Mouse (Mus musculus) olfactory bulb, adult 2 months (tissue): ENCODE results near the gene Zfp574.

ENCODE experiments used
- CTCF ChIP-seq: fragments of 200-500 bp; IDR thresholded peaks from 2 replicates; pipeline ENCODE4 v1.5.1; 2012; ENCODE audit warnings: low read depth, mild to moderate bottlenecking, low read length, moderate library complexity; ENCODE audit not compliant: insufficient read depth
- POLR2A ChIP-seq: fragments of 200-500 bp; IDR thresholded peaks from 2 replicates; pipeline ENCODE4 v1.6.1; 2012; ENCODE audit warnings: mild to moderate bottlenecking, low read depth, low read length, moderate library complexity; ENCODE audit not compliant: insufficient read depth

DNA sequence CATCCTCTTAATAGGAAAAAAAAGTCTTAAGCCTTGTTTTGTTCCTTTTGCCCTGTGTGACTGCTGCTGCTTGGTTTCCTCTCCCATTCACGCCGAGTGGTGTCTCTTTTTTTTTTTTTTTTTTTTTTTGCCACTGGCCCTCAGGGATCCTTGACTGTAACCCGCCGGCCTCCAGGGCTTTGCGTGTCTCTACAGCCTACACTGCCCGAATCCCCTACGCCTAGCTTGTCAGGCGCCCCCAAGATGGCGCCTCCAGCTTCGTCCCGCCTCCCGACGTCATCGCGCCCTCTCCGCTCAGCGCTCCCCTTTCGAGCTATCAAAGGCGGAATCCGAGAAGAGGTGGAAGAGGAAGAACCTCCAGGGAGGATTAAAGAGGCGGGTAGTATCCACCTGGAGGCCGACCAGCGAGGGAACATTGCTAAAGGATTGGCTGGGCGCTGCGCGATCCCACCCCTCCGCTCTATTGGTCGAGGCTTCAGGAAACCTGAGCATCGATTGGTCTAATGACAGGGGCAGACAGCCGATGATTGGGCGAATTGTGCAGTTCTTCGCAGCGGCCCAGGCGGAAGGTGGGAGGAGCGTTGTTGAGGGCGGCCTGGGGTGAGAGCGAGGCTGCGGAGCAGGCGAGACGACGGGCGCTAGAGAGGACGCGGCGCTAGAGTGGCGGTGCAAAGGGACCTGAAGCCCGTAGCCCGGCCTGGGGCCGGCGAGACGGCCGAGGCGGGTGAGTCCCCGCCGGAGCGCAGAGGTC, 4.5 kb downstream of the Zfp574 start:
- peak; percentile 65 for TF ChIP-seq POLR2A
- TF ChIP-seq CTCF, result no peak; the same call in 1 of the 2 replicates
